Mouse (Mus musculus) kidney, adult 11 months (tissue): ENCODE results near the gene Scaf1.

ENCODE experiments used
- DNase-seq: peaks from one replicate; pipeline ENCODE4 v3.0.0; 2022

Scaf1 gene

GRCm38 (mm10) chr7:45015957-45016612 lies at the start of gene Scaf1:
Gene Scaf1 (minus strand): TSS chr7:45016363.
- DNase-seq: peak; percentile 100

- DNase-seq: peak; percentile 96
Measured at GRCm38 (mm10) chr7:45062239-45062835, 46.2 kb upstream of the Scaf1 start, which contains the start of the genes Nosip and Prrg2. Gene Nosip (plus strand): TSS chr7:45062429. Gene Prrg2 (minus strand): TSS chr7:45062677.

- DNase-seq: peak; percentile 85
Measured at GRCm38 (mm10) chr7:45061532-45062075, 45.4 kb upstream of the Scaf1 start.

- DNase-seq: no peak
Measured at GRCm38 (mm10) chr7:45060632-45061122, 44.5 kb upstream of the Scaf1 start.

GRCm38 (mm10) chr7:45058607-45059571 lies 42.7 kb upstream of the Scaf1 start:
- DNase-seq: no peak

- no peak for DNase-seq
Measured at GRCm38 (mm10) chr7:45056972-45057348, 40.8 kb upstream of the Scaf1 start.

GRCm38 (mm10) chr7:45056329-45056971 lies 40.3 kb upstream of the Scaf1 start:
- DNase-seq: no peak

- peak; percentile 99 for DNase-seq
Measured at GRCm38 (mm10) chr7:45053931-45054510, 37.9 kb upstream of the Scaf1 start.

- DNase-seq: peak; percentile 77
Measured at GRCm38 (mm10) chr7:45053117-45053930, 37.2 kb upstream of the Scaf1 start.

- DNase-seq: no peak
Measured at GRCm38 (mm10) chr7:45052862-45053116, 36.6 kb upstream of the Scaf1 start, which contains the start of gene Prr12. Gene Prr12 (minus strand): TSS chr7:45052881.

- DNase-seq: peak; percentile 45
Measured at GRCm38 (mm10) chr7:45052181-45052861, 36.2 kb upstream of the Scaf1 start.

GRCm38 (mm10) chr7:45051601-45051974 lies 35.4 kb upstream of the Scaf1 start:
- no peak for DNase-seq

- peak; percentile 75 for DNase-seq
Measured at GRCm38 (mm10) chr7:45050945-45051600, 34.9 kb upstream of the Scaf1 start.

GRCm38 (mm10) chr7:45048923-45049657 lies 32.9 kb upstream of the Scaf1 start:
- no peak for DNase-seq

GRCm38 (mm10) chr7:45048001-45048890 lies 32.1 kb upstream of the Scaf1 start:
- DNase-seq: no peak

GRCm38 (mm10) chr7:45047491-45047890 lies 31.3 kb upstream of the Scaf1 start:
- no peak for DNase-seq

GRCm38 (mm10) chr7:45046853-45047350 lies 30.7 kb upstream of the Scaf1 start:
- no peak for DNase-seq

- DNase-seq: no peak
Measured at GRCm38 (mm10) chr7:45045741-45046140, 29.6 kb upstream of the Scaf1 start.
